Mouse (Mus musculus) thymus, adult 2 months (tissue): ENCODE measurements around the gene Utp3.

Experiments used
- CTCF ChIP-seq: fragments of 200-500 bp; IDR thresholded peaks from 2 replicates; pipeline ENCODE4 v1.5.1; 2012; ENCODE audit warnings: mild to moderate bottlenecking, control low read depth, low read length, moderate library complexity, borderline replicate concordance; ENCODE audit not compliant: control insufficient read depth, poor library complexity, insufficient read depth; ENCODE audit errors: extremely low read depth
- POLR2A ChIP-seq: fragments of 200-500 bp; IDR thresholded peaks from 2 replicates; pipeline ENCODE4 v1.6.1; 2012; ENCODE audit warnings: mild to moderate bottlenecking, low read length, control low read depth, moderate library complexity; ENCODE audit not compliant: control insufficient read depth, poor library complexity, insufficient read depth; ENCODE audit errors: extremely low read depth

DNA sequence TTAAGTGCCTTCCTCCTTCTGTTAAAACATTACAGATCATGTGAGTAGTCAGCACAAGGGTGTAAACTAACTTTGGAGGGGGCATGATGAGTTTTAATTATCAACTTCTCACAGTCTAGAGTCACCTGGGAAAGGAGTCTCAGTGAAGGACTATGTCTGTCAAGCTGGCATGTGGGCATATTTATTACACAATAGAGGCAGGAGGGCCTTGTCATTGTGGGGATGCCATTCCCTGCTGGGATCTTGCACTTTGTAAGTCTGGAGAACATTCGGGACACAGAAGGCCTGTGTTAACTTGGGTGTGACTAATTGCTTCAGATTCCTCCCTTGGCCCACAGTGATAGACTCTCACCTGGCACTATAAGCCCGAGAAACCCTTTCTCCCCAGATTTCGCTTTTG lies 15.3 kb downstream of the Utp3 start:
- TF ChIP-seq POLR2A = no peak
- no peak for TF ChIP-seq CTCF
